Mouse (Mus musculus): Measurements from ENCODE around the gene Tbx10.

- TF ChIP-seq EP300 (IDR thresholded peaks at IDR 0.05; ENCODE audit: low read depth) (no peak), CTCF (IDR thresholded peaks at IDR 0.05; ENCODE audit: low read depth) (no peak)
Observed at GRCm38 (mm10) chr19:3950331-3950730, 42.2 kb upstream of the Tbx10 start.
